Mouse (Mus musculus): ENCODE data around the gene Myh9. TPM values are rescaled to one million over a fixed set of nuclear protein-coding genes. Genes with fewer than 3 reads are reported as not detected.

Gene Myh9
- polyA plus RNA-seq, 1 experiment: 64.1 TPM

GRCm38 (mm10) chr15:77813639-77814375, 28.2 kb downstream of the Myh9 start:
- Histone ChIP-seq H3K36me3 (ENCODE audit: control insufficient read depth, insufficient read depth, low read length) (no peaks in the 10 kb centered on the region; the same call in 1 of the 2 replicates), H3K27me3 (replicated peaks; ENCODE audit: control insufficient read depth, insufficient read depth, low read length) (no peaks in the 10 kb centered on the region), H3K27ac (ENCODE audit: insufficient read depth, low read depth, low read length) (peak overlapping the region; percentile 60), H3K4me3 (ENCODE audit: insufficient read depth, low read depth, low read length) (no peak overlapping the region), H3K4me1 (ENCODE audit: control insufficient read depth, insufficient read depth, low read length) (peaks cover 59% of the 10 kb centered on the region)
- 16% methylated on average over 6 of the region's 6 CpGs for WGBS
- peak; percentile 43 for TF ChIP-seq CTCF (conservative IDR thresholded peaks at IDR 0.05; ENCODE audit: insufficient read depth, insufficient read length, low read depth, low read length)
- TF ChIP-seq POLR2A (IDR thresholded peaks at IDR 0.05; ENCODE audit: low read depth, low read length): no peak
- DNase-seq: no peak

GRCm38 (mm10) chr15:77812578-77812977, 29.4 kb downstream of the Myh9 start:
- no peaks in the 10 kb centered on the region for H3K27me3 ChIP-seq (replicated peaks; ENCODE audit: control insufficient read depth, insufficient read depth, low read length)
- no peak for DNase-seq
- 92% methylated on average over 10 of the region's 10 CpGs for WGBS
- no peak overlapping the region for H3K27ac ChIP-seq (ENCODE audit: insufficient read depth, low read depth, low read length)
- H3K36me3 ChIP-seq (ENCODE audit: control insufficient read depth, insufficient read depth, low read length): peaks cover 1% of the 10 kb centered on the region; the same call in 1 of the 2 replicates
- TF ChIP-seq CTCF (conservative IDR thresholded peaks at IDR 0.05; ENCODE audit: insufficient read depth, insufficient read length, low read depth, low read length): no peak
- no peak for TF ChIP-seq POLR2A (IDR thresholded peaks at IDR 0.05; ENCODE audit: low read depth, low read length)
- H3K4me1 ChIP-seq (ENCODE audit: control insufficient read depth, insufficient read depth, low read length): peaks cover 48% of the 10 kb centered on the region
- H3K4me3 ChIP-seq (ENCODE audit: insufficient read depth, low read depth, low read length): no peak overlapping the region

- Histone ChIP-seq H3K27me3 (replicated peaks; ENCODE audit: control insufficient read depth, insufficient read depth, low read length) (no peaks in the 10 kb centered on the region), H3K36me3 (ENCODE audit: control insufficient read depth, insufficient read depth, low read length) (peaks cover 1% of the 10 kb centered on the region; the same call in 1 of the 2 replicates), H3K4me1 (ENCODE audit: control insufficient read depth, insufficient read depth, low read length) (peaks cover 45% of the 10 kb centered on the region), H3K4me3 (ENCODE audit: insufficient read depth, low read depth, low read length) (no peak overlapping the region), H3K27ac (ENCODE audit: insufficient read depth, low read depth, low read length) (no peak overlapping the region; the same call in 1 of the 2 replicates)
- TF ChIP-seq POLR2A (IDR thresholded peaks at IDR 0.05; ENCODE audit: low read depth, low read length) (no peak), CTCF (conservative IDR thresholded peaks at IDR 0.05; ENCODE audit: insufficient read depth, insufficient read length, low read depth, low read length) (no peak)
- no peak for DNase-seq
- WGBS: 70% methylated on average over 11 of the region's 11 CpGs
Measured at GRCm38 (mm10) chr15:77811099-77811760, 30.7 kb downstream of the Myh9 start.

GRCm38 (mm10) chr15:77810416-77811098, 31.4 kb downstream of the Myh9 start:
- WGBS: 57% methylated on average over 17 of the region's 17 CpGs
- no peak for TF ChIP-seq POLR2A (IDR thresholded peaks at IDR 0.05; ENCODE audit: low read depth, low read length)
- no peak for TF ChIP-seq CTCF (conservative IDR thresholded peaks at IDR 0.05; ENCODE audit: insufficient read depth, insufficient read length, low read depth, low read length)

GRCm38 (mm10) chr15:77809434-77809833, 32.5 kb downstream of the Myh9 start:
- no peaks in the 10 kb centered on the region for H3K27me3 ChIP-seq (replicated peaks; ENCODE audit: control insufficient read depth, insufficient read depth, low read length)
- peaks cover 32% of the 10 kb centered on the region for H3K4me1 ChIP-seq (ENCODE audit: control insufficient read depth, insufficient read depth, low read length)
- no peak for DNase-seq
- H3K36me3 ChIP-seq (ENCODE audit: control insufficient read depth, insufficient read depth, low read length): peaks cover 1% of the 10 kb centered on the region; the same call in 1 of the 2 replicates
- no peak for TF ChIP-seq CTCF (conservative IDR thresholded peaks at IDR 0.05; ENCODE audit: insufficient read depth, insufficient read length, low read depth, low read length)
- WGBS: 74% methylated on average over 1 of the region's 1 CpGs
- H3K4me3 ChIP-seq (ENCODE audit: insufficient read depth, low read depth, low read length): no peak overlapping the region
- H3K27ac ChIP-seq (ENCODE audit: insufficient read depth, low read depth, low read length): no peak overlapping the region

More at GRCm38 (mm10) chr15:77810416-77811098, 31.4 kb downstream of the Myh9 start:
- no peak overlapping the region for H3K27ac ChIP-seq (ENCODE audit: insufficient read depth, low read depth, low read length)
- no peaks in the 10 kb centered on the region for H3K27me3 ChIP-seq (replicated peaks; ENCODE audit: control insufficient read depth, insufficient read depth, low read length)
- DNase-seq: no peak
- no peak overlapping the region for H3K4me3 ChIP-seq (ENCODE audit: insufficient read depth, low read depth, low read length)
- peaks cover 39% of the 10 kb centered on the region for H3K4me1 ChIP-seq (ENCODE audit: control insufficient read depth, insufficient read depth, low read length)
- peaks cover 1% of the 10 kb centered on the region; the same call in 1 of the 2 replicates for H3K36me3 ChIP-seq (ENCODE audit: control insufficient read depth, insufficient read depth, low read length)

- TF ChIP-seq POLR2A (IDR thresholded peaks at IDR 0.05; ENCODE audit: low read depth, low read length) (no peak), CTCF (conservative IDR thresholded peaks at IDR 0.05; ENCODE audit: insufficient read depth, insufficient read length, low read depth, low read length) (no peak)
- DNase-seq: no peak
- Histone ChIP-seq H3K27me3 (replicated peaks; ENCODE audit: control insufficient read depth, insufficient read depth, low read length) (no peaks in the 10 kb centered on the region), H3K4me3 (ENCODE audit: insufficient read depth, low read depth, low read length) (no peak overlapping the region), H3K27ac (ENCODE audit: insufficient read depth, low read depth, low read length) (no peak overlapping the region), H3K36me3 (ENCODE audit: control insufficient read depth, insufficient read depth, low read length) (peaks cover 1% of the 10 kb centered on the region; the same call in 1 of the 2 replicates), H3K4me1 (ENCODE audit: control insufficient read depth, insufficient read depth, low read length) (peaks cover 25% of the 10 kb centered on the region)
- WGBS: 72% methylated on average over 7 of the region's 7 CpGs
Measured at GRCm38 (mm10) chr15:77807264-77807585, 34.8 kb downstream of the Myh9 start.
